Mouse (Mus musculus): ENCODE data around the gene Olfr1276.

The Olfr1276 gene

DNA sequence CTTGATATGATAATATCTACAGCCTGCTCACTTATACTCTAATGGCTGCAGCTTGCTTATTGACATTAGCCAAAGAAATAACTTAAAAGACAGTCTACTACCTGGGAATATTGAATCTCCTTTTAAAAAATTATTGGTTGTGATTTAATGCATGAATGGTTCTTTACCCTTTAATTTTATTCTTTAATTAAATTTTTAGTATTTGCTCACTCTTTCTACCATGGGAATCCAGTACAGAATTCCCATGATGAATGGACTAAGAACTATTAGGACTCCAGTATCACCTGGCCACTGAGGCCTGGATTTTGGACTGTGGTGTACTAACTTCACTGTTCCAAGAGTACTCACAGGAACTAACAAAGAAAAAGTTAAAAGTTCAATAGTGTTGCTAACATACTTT is at the start of gene Olfr1276:
Gene Olfr1276 (plus strand): TSS at position 301 of the 400 bp plus-strand sequence.
- DNase-seq: no peak

DNA sequence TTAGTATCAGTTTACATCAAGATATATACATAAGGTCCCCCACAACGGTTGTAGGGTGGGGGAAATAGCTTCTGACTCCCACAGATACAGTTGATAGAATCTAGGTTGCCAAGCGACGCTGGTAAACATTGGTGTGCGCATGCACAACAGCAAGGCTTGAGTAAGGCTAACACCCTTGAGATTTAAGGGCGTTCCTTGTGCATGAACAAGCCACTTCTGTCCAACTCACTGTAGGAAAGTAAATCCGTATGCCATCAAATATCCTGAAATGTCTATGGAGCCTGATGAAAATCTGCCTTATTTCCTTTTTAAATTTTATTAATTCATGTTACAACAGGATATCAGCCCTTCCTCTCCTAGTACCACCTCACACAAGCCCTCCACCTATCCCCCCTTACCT is 24.8 kb upstream of the Olfr1276 start, which contains the start of gene 4930430A15Rik:
Gene 4930430A15Rik (minus strand): TSS at position 101 of the 400 bp plus-strand sequence.
- DNase-seq: no peak

- no peak for DNase-seq
Measured at GRCm38 (mm10) chr2:111235186-111235585, 19.1 kb upstream of the Olfr1276 start, which contains the start of gene Olfr1275. Gene Olfr1275 (minus strand): TSS chr2:111235286.

- no peak for DNase-seq
Measured at GRCm38 (mm10) chr2:111274006-111274405, 19.7 kb downstream of the Olfr1276 start, which contains the start of gene Olfr1277. Gene Olfr1277 (minus strand): TSS chr2:111274106.

- no peak for DNase-seq
Measured at GRCm38 (mm10) chr2:111289836-111290235, 35.5 kb downstream of the Olfr1276 start, which contains the start of gene Olfr1278. Gene Olfr1278 (plus strand): TSS chr2:111290136.

- no peak for DNase-seq
Measured at GRCm38 (mm10) chr2:111298541-111298940, 44.2 kb downstream of the Olfr1276 start.

DNA sequence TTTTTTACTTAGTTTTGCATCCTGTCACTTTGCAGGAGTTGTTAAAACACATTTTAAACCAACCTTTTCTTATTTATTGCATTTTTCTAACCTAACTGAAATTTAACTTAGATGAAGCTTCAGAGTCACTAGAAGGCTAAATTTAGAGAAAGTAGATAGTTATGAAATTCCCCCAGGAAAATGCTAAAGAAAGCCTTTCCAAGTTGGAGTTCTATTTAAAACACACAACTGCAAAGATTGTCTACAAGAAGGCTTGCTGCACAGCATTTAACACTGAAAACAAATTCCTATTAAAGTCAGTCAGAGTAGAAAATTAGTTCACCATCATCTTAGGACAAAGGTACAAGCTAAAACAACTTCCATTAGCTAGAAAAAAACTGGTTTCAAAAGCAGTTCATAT is 46.1 kb downstream of the Olfr1276 start, which contains the start of gene Olfr1279:
Gene Olfr1279 (plus strand): TSS at position 262 of the 400 bp plus-strand sequence.
- no peak for DNase-seq
